Mouse (Mus musculus) ovary, postnatal 10 days (tissue): ENCODE measurements around the gene Trpc5.

Source experiments
- DNase-seq: peaks from one replicate; pipeline ENCODE4 v3.0.0; 2022; ENCODE audit warnings: low spot score

Trpc5 gene

GRCm38 (mm10) chrX:144688142-144688206 lies at the start of gene Trpc5:
Gene Trpc5 (minus strand): TSS chrX:144688180.
- no peak for DNase-seq

GRCm38 (mm10) chrX:144716330-144716729 lies 28.4 kb upstream of the Trpc5 start:
- no peak for DNase-seq

GRCm38 (mm10) chrX:144689859-144690181 lies 1.8 kb upstream of the Trpc5 start:
- no peak for DNase-seq

- DNase-seq: no peak
Observed at GRCm38 (mm10) chrX:144689119-144689858, 1.3 kb upstream of the Trpc5 start.

GRCm38 (mm10) chrX:144688207-144689118 lies 483 bp upstream of the Trpc5 start, which contains the start of gene Rtl4:
Gene Rtl4 (plus strand): TSS chrX:144688907.
- no peak for DNase-seq

GRCm38 (mm10) chrX:144687742-144688141 lies 238 bp downstream of the Trpc5 start:
- no peak for DNase-seq

- DNase-seq: no peak
Observed at GRCm38 (mm10) chrX:144652196-144652595, 35.8 kb downstream of the Trpc5 start.

GRCm38 (mm10) chrX:144645394-144645793 lies 42.6 kb downstream of the Trpc5 start:
- no peak for DNase-seq

GRCm38 (mm10) chrX:144644756-144645155 lies 43.2 kb downstream of the Trpc5 start:
- DNase-seq: no peak

GRCm38 (mm10) chrX:144612753-144613152 lies 75.2 kb downstream of the Trpc5 start:
- no peak for DNase-seq

GRCm38 (mm10) chrX:144536431-144536830 lies 151.5 kb downstream of the Trpc5 start:
- no peak for DNase-seq

GRCm38 (mm10) chrX:144526042-144526441 lies 161.9 kb downstream of the Trpc5 start:
- DNase-seq: no peak

- no peak for DNase-seq
Observed at GRCm38 (mm10) chrX:144523239-144523638, 164.7 kb downstream of the Trpc5 start.

- no peak for DNase-seq
Observed at GRCm38 (mm10) chrX:144491394-144491793, 196.6 kb downstream of the Trpc5 start.

- DNase-seq: no peak
Observed at GRCm38 (mm10) chrX:144464416-144464815, 223.6 kb downstream of the Trpc5 start.

- DNase-seq: no peak
Observed at GRCm38 (mm10) chrX:144456281-144456680, 231.7 kb downstream of the Trpc5 start, which contains the start of gene Trpc5os. Gene Trpc5os (plus strand): TSS chrX:144456581.

- DNase-seq: no peak
Observed at GRCm38 (mm10) chrX:144423848-144424247, 264.1 kb downstream of the Trpc5 start.

GRCm38 (mm10) chrX:144421091-144421490 lies 266.9 kb downstream of the Trpc5 start:
- DNase-seq: no peak

GRCm38 (mm10) chrX:144420259-144420658 lies 267.7 kb downstream of the Trpc5 start:
- no peak for DNase-seq

- no peak for DNase-seq
Observed at GRCm38 (mm10) chrX:144408036-144408435, 279.9 kb downstream of the Trpc5 start.

- peak; percentile 2 for DNase-seq
Observed at GRCm38 (mm10) chrX:144403526-144403925, 284.5 kb downstream of the Trpc5 start.

- DNase-seq: no peak
Observed at GRCm38 (mm10) chrX:144374196-144374595, 313.8 kb downstream of the Trpc5 start.

GRCm38 (mm10) chrX:144338355-144338754 lies 349.6 kb downstream of the Trpc5 start:
- DNase-seq: no peak

GRCm38 (mm10) chrX:144337938-144338337 lies 350.0 kb downstream of the Trpc5 start:
- DNase-seq: no peak
